Mouse (Mus musculus): ENCODE measurements around the gene Vmn1r199. TPM values are rescaled to one million over a fixed set of nuclear protein-coding genes. Genes with fewer than 3 reads are reported as not detected.

The Vmn1r199 gene
- not detected for polyA plus RNA-seq (2017; shearing (Covaris generic))

DNA sequence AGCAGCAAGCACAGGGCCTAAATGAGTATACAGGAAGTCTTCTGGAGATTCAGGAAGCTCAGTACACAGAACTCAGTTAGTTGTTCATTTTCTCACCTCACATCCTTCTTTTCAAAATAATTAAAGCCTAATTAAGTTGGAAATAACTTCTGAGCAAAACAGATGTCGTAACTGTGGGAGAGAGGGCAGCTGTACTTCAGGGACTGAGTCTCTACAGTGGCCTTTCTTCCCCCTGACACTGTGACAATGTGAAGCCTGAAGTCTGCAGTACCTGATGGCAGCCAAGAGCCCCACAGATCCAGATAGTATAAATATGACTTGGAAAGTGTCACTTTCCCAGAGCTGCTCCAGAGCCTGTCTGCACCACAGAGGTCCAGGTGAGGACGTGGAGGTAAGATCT lies at the start of gene Vmn1r199:
Gene Vmn1r199 (plus strand): TSS at position 301 of the 400 bp plus-strand sequence.

DNA sequence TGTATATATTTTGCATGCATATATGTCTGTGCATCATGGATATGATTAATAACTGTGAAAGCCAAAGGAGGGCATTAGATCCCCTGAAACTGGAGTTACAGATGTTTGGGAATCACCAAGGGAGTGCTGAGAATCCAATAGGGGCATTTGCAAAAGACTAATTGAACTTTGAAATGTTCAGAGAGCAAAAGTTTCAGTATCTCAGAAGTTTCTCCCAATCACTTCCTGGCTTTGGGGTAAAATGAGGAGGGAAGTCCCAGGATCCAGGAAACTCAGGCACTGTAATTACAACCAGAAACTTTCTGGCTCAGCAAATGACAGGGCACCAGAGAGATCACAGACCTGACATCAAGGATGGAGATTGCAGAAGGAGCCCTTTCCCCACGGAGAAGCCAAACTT lies 29.6 kb upstream of the Vmn1r199 start, which contains the start of gene Vmn1r198:
Gene Vmn1r198 (plus strand): TSS at position 301 of the 400 bp plus-strand sequence.

DNA sequence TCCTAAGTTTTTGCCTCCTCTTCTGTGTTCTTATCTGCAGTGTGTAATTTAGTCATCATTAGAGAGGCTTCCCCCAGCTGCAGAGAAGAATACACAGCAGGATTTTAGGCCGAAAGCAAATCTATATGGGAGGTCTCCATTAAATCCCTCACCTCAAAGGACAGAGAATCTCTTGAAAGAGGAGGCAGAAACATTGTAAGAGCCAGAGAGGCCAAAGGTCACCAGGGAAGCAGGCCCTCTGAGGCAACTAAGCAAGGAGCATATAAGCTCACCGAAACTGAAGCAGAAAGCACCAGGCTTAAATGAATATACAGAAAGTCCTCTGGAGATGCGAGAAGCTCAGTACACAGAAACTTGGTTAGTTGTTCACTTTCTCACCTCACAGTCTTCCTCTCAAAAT lies 10.5 kb downstream of the Vmn1r199 start, which contains the start of gene Vmn1r200:
Gene Vmn1r200 (plus strand): TSS at position 301 of the 400 bp plus-strand sequence.

Other genes with a start within 250 kb of the Vmn1r199 start
- not detected for gene Vmn1r191, start 195.8 kb upstream of the Vmn1r199 start, polyA plus RNA-seq (2017; shearing (Covaris generic))
- not detected for gene Vmn1r192, start 188.7 kb upstream of the Vmn1r199 start, polyA plus RNA-seq (2017; shearing (Covaris generic))
- 0.02 TPM for gene Vmn1r193, start 156.7 kb upstream of the Vmn1r199 start, polyA plus RNA-seq (2017; shearing (Covaris generic))
- gene Vmn1r194, start 135.6 kb upstream of the Vmn1r199 start, polyA plus RNA-seq (2017; shearing (Covaris generic)), result not detected
- not detected for gene Vmn1r195, start 109.3 kb upstream of the Vmn1r199 start, polyA plus RNA-seq (2017; shearing (Covaris generic))
- not detected for gene Vmn1r196, start 89.9 kb upstream of the Vmn1r199 start, polyA plus RNA-seq (2017; shearing (Covaris generic))
- gene Vmn1r197, start 55.2 kb upstream of the Vmn1r199 start, polyA plus RNA-seq (2017; shearing (Covaris generic)), result 0.07 TPM
- not detected for gene Vmn1r198, start 29.5 kb upstream of the Vmn1r199 start, polyA plus RNA-seq (2017; shearing (Covaris generic))
- gene Vmn1r200, start 10.6 kb downstream of the Vmn1r199 start, polyA plus RNA-seq (2017; shearing (Covaris generic)), result 0.04 TPM
- gene Vmn1r201, start 92.1 kb downstream of the Vmn1r199 start, polyA plus RNA-seq (2017; shearing (Covaris generic)), result 0.04 TPM
- 0.04 TPM for gene Vmn1r202, start 125.6 kb downstream of the Vmn1r199 start, polyA plus RNA-seq (2017; shearing (Covaris generic))
- gene Vmn1r203, start 138.3 kb downstream of the Vmn1r199 start, polyA plus RNA-seq (2017; shearing (Covaris generic)), result 0.17 TPM
- not detected for gene Vmn1r204, start 173.4 kb downstream of the Vmn1r199 start, polyA plus RNA-seq (2017; shearing (Covaris generic))
- gene Vmn1r205, start 213.2 kb downstream of the Vmn1r199 start, polyA plus RNA-seq (2017; shearing (Covaris generic)), result not detected
- gene Vmn1r206, start 244.4 kb downstream of the Vmn1r199 start, polyA plus RNA-seq (2017; shearing (Covaris generic)), result not detected